Mouse (Mus musculus): Measurements from ENCODE around the gene Mfsd13b. TPM values are rescaled to one million over a fixed set of nuclear protein-coding genes. Genes with fewer than 3 reads are reported as not detected.

Mfsd13b gene
- polyA plus RNA-seq (2017; shearing (Covaris generic)) = 0.45 TPM

DNA sequence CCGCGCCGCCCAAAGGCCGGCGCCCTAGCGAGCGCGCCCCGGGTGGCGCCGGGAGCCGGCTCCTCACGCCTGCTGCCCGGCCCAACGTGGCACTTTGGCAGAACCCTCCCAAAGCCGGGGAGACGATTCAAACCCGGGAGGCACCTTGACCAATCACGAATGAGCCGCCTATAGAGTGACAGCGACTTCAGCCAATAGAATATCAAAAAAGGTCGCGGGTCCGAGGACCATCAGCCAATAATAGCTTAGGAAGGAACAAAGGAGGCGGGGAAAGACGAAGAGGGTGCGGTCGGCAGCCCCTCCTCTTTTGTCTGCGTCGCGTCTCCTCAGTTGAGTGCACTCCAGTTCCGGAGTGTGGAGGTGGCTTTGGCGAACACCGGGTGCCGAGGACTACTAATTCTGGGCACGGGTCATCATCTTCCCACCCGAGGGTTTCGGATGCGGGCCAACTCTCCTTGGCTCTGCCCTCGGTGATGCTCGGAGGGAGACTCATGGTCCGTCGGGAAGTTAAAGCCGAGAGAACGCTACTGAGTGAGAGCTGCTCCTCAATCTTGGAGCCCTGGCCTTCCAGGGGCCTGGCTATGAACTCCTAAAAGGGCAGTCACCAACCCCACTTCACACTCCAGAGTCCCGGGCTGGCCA, at the start of gene Mfsd13b, which contains the start of gene Cdr2:
TSS of gene Mfsd13b (plus strand) at position 310 of the 642 bp plus-strand sequence.
TSS of gene Cdr2 (minus strand) at position 113 of the 642 bp plus-strand sequence.

DNA sequence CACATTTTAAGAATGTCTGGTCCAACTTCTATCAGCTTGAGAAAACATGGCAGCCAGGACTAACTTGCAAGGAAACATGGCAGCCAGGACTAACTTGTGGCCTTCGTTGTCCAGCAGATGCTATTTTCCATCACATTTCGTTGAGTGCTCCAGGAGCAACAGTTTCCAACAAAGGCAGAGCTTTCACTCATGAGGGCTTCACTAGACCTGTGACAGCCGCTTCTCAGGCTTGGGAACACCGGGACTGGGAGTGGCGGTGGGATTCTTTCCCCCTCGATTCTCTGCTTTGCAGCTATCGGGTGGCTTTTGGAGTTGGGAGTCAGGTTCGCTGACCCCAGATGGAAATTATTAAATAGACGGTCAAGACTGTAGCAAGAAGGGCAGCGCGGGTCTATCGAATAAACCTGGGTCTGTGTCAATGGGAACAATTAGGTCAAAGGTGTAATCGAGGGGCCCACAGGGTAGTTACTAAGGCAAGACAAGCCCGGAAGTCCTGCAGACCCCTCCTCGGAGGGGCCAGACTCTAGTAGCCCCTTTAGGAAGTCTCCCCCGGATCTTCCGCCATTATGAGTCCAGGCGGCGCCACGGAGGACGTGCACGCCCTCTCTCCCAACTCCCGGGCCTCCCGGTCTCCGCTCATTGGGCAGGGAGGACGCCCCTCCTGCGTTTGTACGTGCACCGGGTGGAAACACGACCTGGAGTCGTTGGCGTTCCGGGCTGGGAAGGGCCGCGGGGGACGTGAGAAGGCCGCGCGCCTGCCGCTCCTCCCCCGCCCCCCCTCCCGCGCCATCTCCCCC, 51.7 kb downstream of the Mfsd13b start, which contains the start of gene Mettl9:
TSS of gene Mettl9 (plus strand) at position 590 of the 797 bp plus-strand sequence.

Other genes with a start within 250 kb of the Mfsd13b start
- gene Vwa3a, start 243.2 kb upstream of the Mfsd13b start, polyA plus RNA-seq (2017; shearing (Covaris generic)) = 0.22 TPM
- gene Gm5737, start 170.1 kb upstream of the Mfsd13b start, polyA plus RNA-seq (2017; shearing (Covaris generic)) = not detected
- gene Eef2k, start 139.7 kb upstream of the Mfsd13b start, polyA plus RNA-seq (2017; shearing (Covaris generic)) = 12.2 TPM
- 37.9 TPM for gene Polr3e, start 64.8 kb upstream of the Mfsd13b start, polyA plus RNA-seq (2017; shearing (Covaris generic))
- gene Cdr2, start 197 bp upstream of the Mfsd13b start, polyA plus RNA-seq (2017; shearing (Covaris generic)) = 4.5 TPM
- 21.6 TPM for gene Mettl9, start 51.9 kb downstream of the Mfsd13b start, polyA plus RNA-seq (2017; shearing (Covaris generic))
- 0.35 TPM for gene Igsf6, start 92.1 kb downstream of the Mfsd13b start, polyA plus RNA-seq (2017; shearing (Covaris generic))
- not detected for gene Otoa, start 99.1 kb downstream of the Mfsd13b start, polyA plus RNA-seq (2017; shearing (Covaris generic))